Mouse (Mus musculus) ovary, postnatal 14 days (tissue): ENCODE results near the gene Cd2ap.
A peak's percentile ranks its signal among the peaks of the same experiment; 100 is the strongest.

Source experiments
- DNase-seq: peaks from one replicate; pipeline ENCODE4 v3.0.0; 2022; ENCODE audit warnings: low spot score

Gene Cd2ap

DNA sequence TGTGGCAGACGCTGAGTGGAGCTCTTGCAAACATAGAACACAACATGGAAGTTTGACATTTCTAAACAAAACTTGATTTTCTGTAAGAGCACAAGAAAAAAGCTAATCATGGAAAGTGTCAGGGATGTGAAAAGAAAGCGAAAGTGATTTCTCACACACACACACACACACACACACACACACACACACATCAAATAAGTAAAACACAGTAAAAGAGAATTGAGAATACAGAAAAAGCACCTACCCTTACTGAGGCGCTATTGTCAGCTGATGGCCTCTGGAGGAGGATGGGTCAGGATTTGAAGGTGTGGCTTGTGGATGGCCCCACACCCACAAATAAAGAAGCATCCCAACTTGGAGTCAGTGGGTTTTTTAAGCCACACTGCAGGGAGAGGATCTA lies 19.0 kb downstream of the Cd2ap start:
- DNase-seq: no peak

DNA sequence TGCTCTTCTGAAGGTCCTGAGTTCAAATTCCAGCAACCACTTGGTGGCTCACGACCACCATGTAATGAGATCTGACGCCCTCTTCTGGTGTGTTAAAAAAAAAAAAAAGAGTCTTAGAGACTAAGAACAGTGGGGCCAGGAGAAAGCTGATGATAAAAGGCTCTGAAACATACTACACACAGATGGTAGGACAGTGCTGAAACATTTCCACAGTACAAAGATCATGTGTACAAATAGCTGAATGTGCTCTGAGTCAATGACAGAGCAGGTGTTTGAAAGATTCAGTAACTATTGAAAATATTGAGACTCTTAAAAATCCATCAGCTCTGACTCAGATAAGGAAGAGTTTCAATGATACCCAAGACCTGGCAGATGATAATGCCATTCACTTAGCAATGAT lies 29.4 kb downstream of the Cd2ap start:
- no peak for DNase-seq

DNA sequence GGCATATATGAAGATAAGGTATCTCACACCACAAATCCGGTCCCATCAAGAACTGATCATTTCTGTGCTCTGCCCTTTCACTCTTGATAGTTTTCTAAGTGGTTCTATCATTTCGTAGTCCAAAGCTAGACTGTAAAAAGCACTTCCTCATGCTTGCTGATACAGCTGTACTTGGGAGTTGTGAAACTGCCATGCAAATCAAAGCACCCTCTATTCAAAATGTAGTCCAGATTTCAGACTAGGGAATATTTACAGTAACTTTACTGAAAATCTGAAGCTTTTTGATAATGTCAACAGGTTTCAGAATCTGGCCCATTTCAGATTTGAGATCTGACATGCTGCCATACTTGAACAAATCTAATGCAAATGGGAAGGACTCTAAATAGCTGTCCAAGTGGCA lies 39.3 kb downstream of the Cd2ap start:
- DNase-seq: no peak

DNA sequence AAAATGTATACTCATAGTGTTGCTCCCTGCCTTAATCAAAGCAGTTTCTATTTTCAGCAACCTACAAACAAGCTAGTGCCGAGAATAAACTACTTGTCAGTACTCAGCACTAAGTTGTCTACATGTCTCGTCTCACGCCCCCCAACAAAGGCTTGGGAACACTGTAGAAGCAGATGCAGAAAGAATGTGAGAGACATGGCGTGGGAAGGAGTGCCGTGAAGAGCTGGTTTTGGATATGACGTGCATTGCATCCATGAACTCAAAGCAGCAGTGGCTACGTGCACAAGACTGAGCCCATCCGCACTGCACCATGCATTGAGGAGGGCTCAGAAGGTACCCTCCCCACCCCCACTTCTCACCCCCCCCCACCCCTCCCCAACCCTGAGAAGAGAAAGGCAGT lies 53.7 kb downstream of the Cd2ap start:
- no peak for DNase-seq

DNA sequence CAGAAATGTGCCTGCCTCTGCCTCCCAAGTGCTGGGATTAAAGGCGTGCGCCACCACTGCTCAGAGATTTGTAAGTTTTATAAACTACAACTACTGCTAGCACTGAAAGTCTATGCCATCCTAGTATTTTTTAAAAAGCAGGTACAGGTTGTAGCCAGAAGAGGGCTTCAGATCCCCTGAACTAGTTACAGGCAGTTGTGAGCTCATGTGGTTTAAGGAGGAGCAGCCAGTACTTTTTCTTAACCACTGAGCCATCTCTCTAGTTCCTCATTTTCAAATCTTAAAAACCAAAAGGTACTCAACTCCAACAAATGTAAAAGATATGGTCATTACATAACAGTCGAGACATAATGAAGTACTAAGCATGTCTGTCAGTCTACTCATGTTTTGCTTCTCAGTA lies 61.1 kb downstream of the Cd2ap start:
- no peak for DNase-seq

DNA sequence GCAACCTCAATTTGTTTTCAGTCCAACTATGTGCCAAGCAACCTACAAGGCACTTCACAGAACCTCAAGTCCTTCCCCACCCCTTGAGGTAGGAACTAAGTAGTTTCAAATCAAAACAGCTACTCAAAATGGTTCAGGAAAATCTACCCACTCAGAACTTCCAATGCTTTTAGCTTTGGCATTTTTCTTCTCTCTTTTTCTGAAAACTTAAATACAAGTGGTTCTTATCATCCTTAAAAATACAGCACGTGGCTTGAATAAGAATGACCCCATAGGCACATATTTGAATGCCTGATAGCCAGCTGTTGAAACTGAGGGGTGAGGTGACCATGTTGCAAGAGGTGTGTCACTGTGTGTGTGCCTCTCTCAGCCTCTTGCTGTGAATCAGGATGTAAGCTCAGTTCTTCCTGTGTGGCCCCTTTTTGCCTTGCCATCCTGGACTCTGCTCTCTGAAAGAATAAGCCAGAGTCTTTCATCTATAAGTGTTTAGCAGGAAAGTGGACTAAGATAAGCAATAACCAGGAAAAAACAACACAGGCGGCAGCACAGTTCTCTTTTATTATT lies 84.0 kb downstream of the Cd2ap start:
- DNase-seq: no peak

DNA sequence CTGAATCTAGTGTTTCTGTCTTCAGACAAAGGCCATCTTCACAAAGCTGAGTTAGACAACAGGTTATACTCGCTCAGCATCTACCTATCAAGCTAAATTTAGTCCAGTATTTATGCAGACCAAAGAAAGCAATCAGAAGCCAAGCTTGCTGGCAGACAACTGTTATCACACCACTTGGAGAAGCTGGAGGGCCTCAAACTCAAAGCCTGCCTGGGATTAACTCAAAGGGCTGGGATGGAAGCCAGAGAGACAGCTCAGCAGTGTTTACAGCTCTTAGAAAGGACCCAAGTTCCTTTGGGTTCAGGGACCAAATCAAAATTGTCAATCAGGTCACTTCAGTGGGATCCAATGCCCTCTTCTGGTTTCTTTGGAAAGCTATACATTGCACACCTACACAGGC lies 85.7 kb downstream of the Cd2ap start:
- no peak for DNase-seq

DNA sequence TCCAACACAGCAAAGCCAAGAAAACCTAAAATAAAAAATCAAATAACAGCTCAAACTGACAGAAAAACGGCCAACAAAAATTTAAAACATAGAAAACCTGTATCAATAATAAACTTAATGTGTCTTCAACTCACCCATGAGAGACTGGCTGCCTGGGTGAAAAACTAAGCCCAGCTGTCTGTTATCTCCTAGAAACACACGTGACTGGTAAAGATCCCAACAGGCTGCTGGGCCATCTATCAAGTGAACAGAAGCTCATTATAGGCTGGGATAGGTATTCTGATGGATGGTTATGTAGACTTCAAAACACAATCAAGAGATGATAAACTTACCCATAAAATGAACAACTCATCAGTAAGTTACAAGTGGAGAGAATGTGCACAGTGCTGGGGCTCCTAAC lies 86.7 kb downstream of the Cd2ap start:
- DNase-seq: no peak

DNA sequence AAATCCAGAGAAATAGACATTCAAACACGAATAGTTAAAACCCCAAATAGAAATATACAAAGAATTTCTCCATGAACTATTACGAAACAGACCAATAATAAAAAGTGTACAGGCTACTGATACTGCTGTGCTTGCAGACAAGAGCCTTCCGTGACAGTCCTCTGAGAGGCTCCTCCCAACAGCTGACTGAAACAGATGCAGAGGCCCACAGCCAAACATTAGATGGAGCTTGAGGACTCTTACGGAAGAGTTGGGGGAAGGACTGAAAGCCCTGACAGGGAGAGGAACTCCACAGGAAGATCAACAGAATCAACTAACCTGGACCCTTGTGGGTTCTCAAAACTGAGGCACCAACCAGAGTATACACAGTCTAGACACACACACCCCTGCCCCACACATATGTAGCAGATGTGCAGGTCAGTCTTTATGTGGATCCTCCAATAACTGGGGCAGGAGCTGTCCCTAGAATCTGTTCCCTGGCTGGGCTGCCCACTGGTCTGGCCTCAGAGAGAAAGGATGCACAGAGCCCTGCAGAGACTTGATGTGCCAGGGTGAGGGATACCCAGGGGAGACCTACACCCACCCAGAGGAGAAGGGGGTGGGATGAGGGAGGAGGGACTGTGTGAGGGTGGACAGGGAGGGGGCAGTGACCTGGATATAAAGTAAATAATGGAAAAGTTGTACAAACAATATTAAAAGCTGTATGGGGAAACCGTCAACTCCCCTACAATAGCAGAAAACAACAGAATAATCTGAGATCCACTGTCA lies 87.6 kb downstream of the Cd2ap start:
- no peak for DNase-seq

DNA sequence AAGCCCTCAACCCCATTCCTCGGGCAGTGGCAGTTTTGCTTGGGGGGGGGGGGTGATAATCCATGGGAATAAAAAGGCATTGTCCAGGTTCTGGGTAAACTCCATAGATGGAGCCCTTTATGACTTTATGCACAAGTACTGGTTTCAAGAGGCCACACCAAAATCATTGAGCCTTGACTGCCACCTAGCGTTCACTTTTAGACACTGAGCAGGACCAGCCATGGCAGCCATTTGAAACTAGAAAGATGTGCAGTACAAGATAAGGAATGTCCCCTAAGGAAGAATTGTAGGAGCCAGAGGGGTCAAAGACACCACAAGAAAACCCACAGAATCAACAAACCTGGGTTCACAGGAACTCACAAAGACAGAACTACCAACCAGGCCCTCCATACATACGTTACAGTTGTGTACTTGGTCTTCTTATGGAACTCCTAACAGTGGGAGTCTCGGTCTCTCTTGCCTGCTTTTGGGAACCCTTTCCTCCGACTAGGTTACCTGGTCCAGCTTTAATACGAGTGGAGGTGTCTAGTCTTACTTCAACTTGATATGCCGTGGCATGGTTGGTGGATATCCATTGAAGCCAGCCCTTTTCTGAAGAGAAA lies 94.2 kb downstream of the Cd2ap start:
- peak; percentile 66 for DNase-seq

DNA sequence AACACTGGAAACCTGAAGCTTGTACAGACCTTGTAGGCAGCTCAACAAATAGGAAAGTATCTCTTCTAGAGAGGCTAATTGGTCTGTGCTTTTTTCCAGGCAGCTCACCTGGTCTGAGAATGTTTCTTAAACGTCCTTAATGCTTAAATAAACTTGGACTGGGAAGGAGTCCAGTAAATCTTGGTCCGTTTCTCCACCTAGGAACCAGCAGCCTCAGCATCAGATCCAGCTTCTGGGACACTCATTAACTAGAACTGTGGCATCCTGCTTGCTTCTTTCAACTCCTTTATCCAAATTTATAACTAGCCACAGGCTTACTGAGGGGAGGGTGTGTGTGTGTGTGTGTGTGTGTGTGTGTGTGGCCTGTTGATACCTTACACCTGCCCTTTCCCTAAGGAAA lies 122.7 kb downstream of the Cd2ap start:
- no peak for DNase-seq

DNA sequence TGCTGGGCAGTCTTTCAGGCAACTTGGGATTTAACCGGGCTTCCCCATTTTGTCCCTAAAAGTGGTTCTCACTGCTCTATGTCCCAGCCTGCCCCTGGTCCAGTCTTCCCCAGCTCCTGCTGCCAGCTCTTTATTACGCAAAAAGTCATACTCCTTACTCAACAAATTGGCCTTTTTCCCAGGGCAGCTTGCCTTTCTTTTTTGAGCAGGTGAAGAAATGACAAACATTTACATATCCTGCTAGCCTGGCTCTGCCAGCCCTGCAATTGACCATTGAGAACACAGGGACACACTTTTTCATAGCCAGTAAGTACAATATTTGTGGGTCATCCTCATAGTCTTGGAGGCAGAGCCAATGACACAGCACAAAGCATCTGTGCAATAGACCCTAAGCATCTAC lies 124.3 kb downstream of the Cd2ap start:
- DNase-seq: peak; percentile 6

DNA sequence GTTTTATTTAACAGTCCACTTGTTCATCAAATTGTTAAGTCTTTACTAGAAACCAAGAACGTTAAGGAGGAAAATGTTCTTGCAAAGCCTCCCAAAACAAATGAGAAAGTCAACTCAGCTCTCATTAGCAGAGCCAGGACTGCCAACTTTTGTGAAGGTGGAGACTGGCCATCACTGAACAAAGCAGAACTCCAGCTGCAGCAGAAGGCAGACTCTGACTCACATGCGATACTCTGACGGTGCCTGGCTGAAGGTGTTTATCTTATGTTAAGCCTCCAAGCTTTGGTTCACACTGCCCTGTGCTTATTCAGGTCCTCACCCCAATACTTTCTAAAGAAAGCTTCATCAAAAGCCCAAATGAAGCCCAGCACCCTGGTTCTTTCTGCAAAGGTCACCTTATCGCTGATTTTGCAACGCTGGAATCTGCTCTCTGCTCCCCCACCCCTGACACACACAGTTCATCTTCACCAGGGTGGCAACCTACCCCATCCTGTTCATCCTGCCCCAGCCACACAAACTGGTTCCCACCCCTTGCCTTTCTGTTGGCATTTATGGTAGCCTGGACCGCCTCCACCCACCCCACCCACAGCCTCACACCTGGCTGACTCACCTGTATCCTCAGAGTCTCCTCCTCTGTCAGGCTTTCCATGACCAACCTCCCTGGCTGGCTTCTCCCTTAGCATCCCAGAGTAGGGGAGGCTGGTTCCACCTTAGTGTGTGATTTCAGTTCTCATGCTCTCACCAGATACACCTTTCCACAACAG lies 130.6 kb downstream of the Cd2ap start:
- DNase-seq: no peak
